Mouse (Mus musculus): ENCODE measurements around the gene Prr7. TPM values are rescaled to one million over a fixed set of nuclear protein-coding genes. Genes with fewer than 3 reads are reported as not detected.
"Not testable (repeated sequence)": the region's sequence is repeated elsewhere in the genome, so short reads cannot be mapped to it uniquely, and the experiment has no call there.

Prr7 gene
- polyA plus RNA-seq (2012; rRNA removed): 2.2 and 2.5 TPM in 2 replicates

DNA sequence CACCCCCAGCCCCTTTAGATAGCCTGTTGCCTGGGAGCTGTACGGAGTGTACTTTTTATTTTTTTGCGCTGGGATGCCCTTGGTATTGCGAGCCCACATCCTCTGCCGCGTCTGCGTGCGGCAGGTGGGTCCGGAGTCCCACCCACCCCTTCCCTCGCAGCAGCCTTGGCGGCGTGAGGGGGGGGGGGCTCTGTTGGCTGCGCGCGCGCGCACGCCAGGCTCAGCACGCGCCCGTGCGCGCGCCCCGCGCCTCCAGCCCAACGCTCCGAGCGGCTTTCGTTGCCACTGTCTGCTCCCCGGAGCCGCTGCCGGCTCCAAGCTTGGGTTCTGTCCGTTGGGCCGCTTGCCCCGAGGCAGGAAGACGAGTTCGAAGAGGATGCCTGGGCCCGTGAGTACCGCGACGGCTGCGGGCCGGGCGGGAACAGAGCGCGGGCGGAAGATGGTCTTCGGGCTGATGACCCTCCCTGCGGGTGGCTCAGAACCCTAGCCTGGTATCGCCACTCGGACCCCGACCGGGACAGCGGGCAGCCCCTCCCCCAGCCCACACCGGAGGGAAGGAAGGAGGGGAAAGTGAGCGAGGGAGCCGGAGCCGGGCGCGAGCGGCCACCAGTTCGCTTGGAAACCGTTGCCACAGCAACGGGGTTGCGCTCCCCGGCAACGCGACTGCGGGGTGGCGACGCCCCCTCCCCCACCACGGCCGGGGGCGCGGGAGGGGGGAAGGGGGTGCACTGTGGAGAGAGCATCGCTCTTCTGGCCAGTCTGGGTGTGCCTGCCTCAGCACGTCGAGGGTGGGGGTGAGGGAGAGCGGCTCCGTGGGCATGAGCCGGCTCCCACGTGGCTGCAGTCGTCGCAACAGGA lies at the start of gene Prr7:
Prr7 (plus strand) TSS at position 241 of the 858 bp plus-strand sequence.
- DNase-seq (ENCODE audit: low read depth, low spot score): no peak
- 1% methylated on average over 80 of the region's 84 CpGs for WGBS

DNA sequence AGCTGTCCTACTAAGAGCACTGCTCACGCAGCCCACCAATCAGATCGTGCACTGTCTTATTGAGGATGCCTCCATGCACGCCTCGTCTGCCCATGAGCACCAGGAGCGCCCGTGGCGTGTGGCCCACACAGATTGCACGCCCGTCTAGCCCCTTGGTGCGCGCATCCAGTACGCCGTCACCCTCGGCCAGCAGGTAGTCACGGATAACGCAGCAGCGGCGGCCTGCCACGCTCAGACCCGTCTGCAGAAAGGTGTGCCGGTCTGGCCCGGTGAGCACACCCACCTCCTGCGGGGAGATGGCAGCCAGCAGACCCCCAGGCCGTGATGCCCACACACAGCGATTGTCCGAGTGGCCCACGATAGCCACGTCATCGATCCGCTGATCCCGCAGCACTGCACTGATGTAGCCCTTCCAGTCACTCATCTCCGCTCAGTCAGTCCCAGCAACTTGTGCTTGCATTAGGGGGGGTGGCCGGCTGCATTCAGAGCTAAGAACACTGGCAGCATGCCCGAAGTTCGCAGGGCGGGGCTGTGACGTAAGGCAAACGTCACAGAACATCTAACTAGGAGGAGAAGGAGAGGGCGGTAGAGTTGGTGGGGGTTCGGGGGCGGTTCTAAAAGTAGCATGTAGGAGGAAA lies 49.2 kb upstream of the Prr7 start, which contains the start of gene Pfn3:
Pfn3 (minus strand) TSS at position 490 of the 638 bp plus-strand sequence.
- whole genome bisulfite sequencing: 29% methylated on average over 41 of the region's 41 CpGs
- no peak for DNase-seq (ENCODE audit: low read depth, low spot score)

GRCm38 (mm10) chr13:55418004-55418403 lies 46.1 kb upstream of the Prr7 start:
- peak; percentile 55 for DNase-seq (ENCODE audit: low read depth, low spot score)
- WGBS: 7% methylated on average over 12 of the region's 12 CpGs

DNA sequence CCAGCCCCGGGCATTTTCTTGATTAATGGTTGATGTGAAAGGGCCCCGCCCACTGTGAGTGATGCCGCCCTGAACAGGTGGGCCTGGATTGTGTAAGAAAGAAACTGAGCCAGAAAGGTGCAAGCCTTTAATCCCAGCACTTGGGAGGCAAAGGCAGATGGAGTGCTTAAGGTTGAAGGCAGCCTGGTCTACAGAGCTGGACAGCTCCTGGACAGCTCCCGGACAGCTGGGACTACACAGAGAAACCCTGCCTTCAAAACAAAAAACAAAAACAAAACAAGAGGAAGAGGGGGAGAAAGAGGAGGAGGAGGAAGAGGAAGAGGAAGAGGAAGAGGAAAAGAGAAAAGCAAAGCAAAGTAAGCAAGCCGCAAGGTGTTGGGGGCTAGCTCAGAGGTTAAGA lies 44.9 kb upstream of the Prr7 start:
- DNase-seq (ENCODE audit: low read depth, low spot score): no peak
- WGBS: 66% methylated on average over 5 of the region's 5 CpGs

DNA sequence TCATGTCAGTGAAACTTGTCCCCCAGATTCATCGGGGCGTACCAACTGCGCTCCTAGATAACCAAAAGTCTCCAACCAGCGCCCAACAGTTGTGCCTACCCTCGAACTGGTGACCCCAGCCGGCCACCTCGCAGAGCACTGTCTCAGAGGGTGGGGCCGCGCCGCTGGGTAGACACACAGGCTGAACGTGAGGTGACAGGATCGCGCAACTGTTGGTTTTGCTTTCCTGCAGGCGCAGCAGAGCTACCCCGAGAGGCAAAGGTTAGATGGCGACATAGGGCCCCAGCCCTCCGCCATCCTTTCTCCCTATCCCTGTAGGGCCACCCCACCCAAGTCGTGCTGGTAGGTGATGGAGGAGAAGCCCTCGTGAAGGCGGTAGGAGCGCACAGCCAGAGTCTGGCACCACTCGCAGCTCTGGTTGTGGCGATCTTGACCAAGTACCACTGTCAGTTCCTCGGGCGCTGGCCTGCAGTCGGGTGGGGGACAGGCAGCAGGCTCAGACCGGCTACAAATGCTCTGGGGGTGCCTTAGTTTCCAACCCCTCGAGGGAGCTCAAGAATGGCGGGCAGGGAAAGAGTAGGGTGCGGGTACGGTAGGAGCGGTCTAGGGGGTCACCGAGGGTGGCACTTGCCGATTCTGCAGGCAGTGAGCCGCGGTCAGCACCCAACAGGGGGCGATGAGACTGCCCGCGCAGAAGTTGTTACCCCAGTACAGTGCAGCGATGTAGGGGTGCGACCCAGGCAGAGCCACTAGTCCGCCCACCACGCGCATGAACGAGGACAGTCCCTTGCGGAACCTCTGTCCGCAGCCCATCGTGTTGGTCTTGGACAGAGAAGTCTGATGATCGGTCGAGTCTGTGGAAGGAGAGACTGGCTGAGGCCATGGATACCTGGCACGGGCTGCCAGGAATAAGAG lies 43.8 kb upstream of the Prr7 start:
- whole genome bisulfite sequencing: 24% methylated on average over 51 of the region's 51 CpGs
- DNase-seq (ENCODE audit: low read depth, low spot score): no peak

DNA sequence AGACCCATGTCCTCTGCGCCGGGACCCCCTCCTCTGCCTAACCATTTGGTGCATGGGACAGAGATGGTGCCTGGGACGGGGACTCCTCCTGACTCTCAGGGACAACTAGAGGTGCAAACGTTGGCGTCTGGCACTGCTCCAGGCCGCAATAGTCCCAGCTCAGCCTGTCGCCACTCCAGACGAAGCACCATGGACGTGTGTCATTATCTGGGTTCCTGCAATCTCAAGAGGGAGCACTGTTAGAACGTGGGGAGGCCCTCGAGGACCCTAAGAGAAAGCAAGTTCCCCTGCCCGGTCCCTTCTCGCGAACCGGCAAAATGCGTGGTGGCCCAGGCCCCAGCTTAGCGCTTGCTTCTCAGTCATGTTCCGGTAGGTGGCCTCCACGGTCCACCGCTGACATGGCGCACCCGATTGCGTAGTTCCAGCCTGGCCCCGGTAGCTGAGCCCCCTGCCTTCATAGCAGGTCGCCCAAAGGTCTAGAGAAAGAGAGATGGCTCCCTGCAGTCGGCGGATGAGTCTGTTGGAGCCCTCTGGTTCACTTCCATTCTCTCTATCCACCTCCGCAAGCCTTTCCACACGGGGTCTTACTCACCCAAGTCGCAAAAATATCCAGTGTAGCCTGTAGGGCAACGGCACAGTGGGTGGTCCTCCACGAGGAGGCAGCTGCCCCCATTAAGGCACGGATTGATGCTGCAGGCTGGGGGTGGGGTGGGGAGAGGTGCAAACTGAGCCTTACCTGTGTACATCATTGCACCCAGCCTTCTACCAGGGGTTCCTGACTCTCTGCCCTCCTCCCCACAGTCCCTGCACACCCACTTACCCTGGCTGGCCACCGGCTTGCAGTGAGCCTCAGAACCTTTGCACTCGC lies 42.9 kb upstream of the Prr7 start:
- WGBS: 6% methylated on average over 35 of the region's 35 CpGs
- no peak for DNase-seq (ENCODE audit: low read depth, low spot score)

DNA sequence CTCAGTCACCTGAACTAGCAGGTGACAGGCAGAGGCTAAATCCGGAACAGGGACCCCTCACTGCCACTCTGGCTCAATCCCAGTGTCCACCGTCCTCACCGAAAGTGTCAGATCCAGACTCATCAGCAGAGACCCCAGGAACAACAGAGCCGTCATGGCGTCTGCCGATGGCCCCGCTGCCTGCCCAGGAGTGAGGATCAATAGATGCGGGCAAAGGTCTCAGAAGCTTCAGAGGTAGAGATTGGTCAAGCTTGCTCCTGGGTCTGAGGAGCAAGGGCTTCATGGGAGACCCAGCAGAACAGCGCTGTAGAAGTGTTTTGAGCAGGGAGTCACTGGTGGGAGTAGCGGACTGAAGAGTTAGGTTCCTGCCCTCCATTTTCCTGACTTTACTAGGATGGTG lies 37.5 kb upstream of the Prr7 start, which contains the start of gene F12:
F12 (minus strand) TSS at position 181 of the 400 bp plus-strand sequence.
- WGBS: 94% methylated on average over 10 of the region's 10 CpGs
- no peak for DNase-seq (ENCODE audit: low read depth, low spot score)

- 33% methylated on average over 12 of the region's 12 CpGs for WGBS
- no peak for DNase-seq (ENCODE audit: low read depth, low spot score)
These were observed 34.7 kb upstream of the Prr7 start for GRCm38 (mm10) chr13:55429226-55429888.

DNA sequence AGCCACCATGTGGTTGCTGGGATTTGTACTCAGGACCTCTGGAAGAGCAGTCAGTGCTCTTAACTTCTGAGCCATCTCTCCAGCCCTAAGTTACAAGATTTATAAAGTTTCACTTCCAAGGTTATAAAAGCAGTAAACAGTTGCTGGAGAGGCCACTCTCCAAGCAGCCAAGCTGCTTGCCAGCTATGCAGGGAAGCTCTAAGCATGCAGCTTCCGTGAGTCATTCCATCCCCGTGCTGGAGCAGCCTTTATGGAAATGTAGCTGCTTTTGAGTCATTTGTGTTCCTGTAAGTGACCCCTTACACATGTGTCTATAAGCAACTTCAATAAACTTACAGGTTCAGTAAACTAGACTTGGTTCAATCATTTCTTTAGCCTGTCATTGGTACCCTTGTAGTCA lies 33.5 kb upstream of the Prr7 start:
- WGBS: 43% methylated on average over 2 of the region's 2 CpGs
- DNase-seq (ENCODE audit: low read depth, low spot score): no peak

- WGBS: 62% methylated on average over 10 of the region's 10 CpGs
- DNase-seq (ENCODE audit: low read depth, low spot score): no peak
These were observed 32.0 kb upstream of the Prr7 start for GRCm38 (mm10) chr13:55431889-55432685.

DNA sequence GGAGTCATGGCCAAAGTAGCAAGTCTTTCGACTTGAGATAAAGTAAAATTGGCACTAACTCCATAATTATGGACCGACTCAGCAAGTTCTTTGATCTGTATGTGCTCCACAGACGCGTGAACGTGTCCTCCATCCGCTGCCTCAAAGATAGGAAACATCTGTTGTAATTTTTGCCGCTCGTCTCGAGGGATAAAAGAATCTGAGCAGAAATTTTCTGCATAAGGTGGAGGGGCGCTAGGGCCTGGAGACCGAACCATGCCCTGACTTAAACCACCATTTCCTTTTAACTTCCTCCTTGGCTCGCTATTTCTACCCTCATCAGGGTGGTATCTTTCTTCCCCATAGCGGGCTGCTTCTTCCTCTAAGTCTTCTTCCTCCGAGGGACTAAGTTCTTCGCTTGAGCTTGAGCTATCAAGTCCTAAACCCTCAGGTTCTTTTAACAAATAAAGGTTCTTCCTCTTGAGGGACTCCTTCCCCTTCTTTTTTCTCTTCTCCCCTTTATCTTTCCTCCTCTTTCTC lies 26.9 kb upstream of the Prr7 start:
- WGBS: 83% methylated on average over 15 of the region's 15 CpGs
- not testable (repeated sequence) for DNase-seq (ENCODE audit: low read depth, low spot score)

- WGBS: 11% methylated on average over 9 of the region's 9 CpGs
These were observed 20.2 kb upstream of the Prr7 start for GRCm38 (mm10) chr13:55443799-55444285.

DNA sequence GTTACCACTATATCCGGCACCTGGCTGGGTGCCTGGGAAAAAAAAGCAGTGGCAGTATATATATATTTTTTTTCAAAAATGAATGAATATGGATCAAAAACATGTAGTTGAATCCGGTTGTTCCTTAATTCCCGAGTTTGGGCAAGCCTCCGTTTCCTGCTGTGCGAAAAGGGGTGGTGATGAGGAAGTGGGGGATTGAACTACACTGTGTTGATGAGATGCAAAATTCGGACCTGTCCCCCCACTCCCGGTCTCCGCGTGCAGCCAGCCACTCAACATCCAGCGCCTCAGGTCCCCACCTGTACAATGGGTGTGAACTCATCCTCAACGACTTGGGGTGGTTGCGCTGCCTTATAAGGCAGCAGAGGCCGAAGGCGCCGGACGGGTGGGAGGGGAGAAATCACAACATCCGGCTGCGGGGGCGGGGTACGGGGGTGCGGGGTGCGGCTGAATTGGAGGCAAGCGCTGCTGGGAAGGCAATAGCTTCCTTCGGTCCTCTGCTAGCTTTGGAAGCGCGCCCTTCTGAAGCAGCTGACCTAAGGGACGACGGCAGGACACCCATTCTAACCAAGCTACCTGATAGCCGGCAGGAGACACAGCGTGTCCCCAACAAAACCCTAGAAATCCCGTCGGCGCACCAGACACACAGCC lies 19.7 kb upstream of the Prr7 start:
- 1% methylated on average over 33 of the region's 33 CpGs for WGBS
- DNase-seq (ENCODE audit: low read depth, low spot score): no peak

More at GRCm38 (mm10) chr13:55443799-55444285, 20.2 kb upstream of the Prr7 start:
- DNase-seq (ENCODE audit: low read depth, low spot score): no peak

- under 1% methylated on average over 35 of the region's 35 CpGs for WGBS
- DNase-seq (ENCODE audit: low read depth, low spot score): peak; percentile 97
These were observed 19.1 kb upstream of the Prr7 start, which contains the start of gene Grk6 for GRCm38 (mm10) chr13:55444937-55445315. Gene Grk6, plus strand, starts transcription at chr13:55445072.

DNA sequence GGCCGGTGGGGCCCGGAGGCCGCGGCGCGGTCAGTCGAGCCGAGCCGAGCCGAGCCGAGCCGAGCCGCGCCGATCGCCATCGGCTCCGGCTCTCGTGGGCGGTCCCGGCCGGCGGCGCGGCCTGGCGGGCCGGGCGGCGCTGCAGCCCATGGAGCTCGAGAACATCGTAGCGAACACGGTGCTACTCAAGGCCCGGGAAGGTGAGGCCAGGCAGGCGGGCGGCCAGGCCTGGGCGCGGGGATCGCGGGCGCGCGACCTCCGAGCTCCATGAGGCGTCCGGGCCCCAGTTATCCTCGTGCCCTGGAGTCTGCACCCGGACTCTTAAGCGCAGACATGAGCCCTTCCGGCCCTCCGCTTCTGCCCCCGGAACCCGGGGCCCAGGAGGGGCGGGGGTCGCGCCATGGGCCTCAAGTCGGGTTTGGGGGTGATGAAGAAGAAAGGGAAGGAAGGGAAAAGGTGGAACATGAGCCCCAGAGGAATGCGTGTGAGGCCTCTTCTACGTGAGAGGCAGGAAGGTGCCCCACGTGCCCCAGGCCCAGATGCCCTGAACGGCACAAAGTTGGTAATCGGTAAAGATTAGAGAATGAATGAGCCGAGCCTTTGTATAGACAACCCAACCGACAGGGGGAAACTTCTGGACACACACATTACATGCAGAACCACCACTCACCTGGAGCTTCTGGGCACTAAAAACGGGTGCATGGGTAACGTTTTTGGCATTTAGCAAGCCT lies 18.5 kb upstream of the Prr7 start:
- no peak for DNase-seq (ENCODE audit: low read depth, low spot score)
- WGBS: under 1% methylated on average over 65 of the region's 66 CpGs

DNA sequence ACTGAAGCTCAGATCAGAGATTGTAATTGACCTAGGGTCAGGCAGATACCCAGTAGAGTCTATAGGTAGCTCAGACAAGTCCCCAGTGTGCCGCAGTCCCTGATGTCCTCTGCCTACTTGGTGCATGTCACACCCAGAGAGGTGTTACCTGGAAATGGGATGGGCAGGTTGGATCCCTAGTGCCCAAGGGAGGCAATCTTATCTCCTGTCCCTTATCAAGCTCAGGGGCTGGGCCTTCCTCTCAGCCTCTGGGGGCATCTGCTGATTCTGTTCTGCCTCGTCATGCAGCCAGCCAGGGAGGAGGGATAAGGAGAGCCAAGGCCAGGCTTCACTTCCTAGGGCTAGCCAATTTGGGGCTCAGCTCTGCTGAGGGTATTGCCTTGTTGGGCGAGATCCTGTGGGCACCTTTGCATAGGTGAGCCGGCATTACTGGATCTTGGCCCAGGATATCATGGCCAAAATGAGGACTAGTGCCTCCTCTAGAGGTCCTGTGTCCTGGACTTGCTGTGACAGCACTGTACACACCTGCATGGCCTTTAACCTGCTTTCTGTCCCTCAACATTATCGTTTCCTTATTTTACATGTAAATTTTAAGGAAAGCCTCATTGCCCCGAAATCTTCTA lies 17.5 kb upstream of the Prr7 start:
- 42% methylated on average over 6 of the region's 6 CpGs for WGBS
- DNase-seq (ENCODE audit: low read depth, low spot score): no peak

Data from large intestine, adult 2 months (tissue).